Mouse (Mus musculus): ENCODE measurements around the gene Cabcoco1. TPM values are rescaled to one million over a fixed set of nuclear protein-coding genes. Genes with fewer than 3 reads are reported as not detected.

Cabcoco1 gene
- total RNA-seq, 2 experiments from 2014 or later = 20.9 to 21.0 TPM

Other genes with a start within 250 kb of the Cabcoco1 start
- under 1 TPM; 0.26 to 0.28 TPM for gene Tmem26, start 181.8 kb upstream of the Cabcoco1 start, total RNA-seq (2021)

Data from heart, postnatal 25 days (tissue).